Mouse (Mus musculus) brain, embryonic 14.5 days (tissue): Measurements from ENCODE around the gene Steap4.

Experiments used
- CTCF ChIP-seq: fragments of 200-500 bp; IDR thresholded peaks from 2 replicates; pipeline ENCODE4 v1.5.1; 2012; ENCODE audit warnings: inconsistent platforms, mild to moderate bottlenecking, moderate library complexity, borderline replicate concordance; ENCODE audit not compliant: insufficient read depth, insufficient read length; ENCODE audit errors: extremely low read depth
- POLR2A ChIP-seq: fragments of 200-500 bp; IDR thresholded peaks from 2 replicates; pipeline ENCODE4 v1.6.1; 2012; ENCODE audit warnings: mild to moderate bottlenecking, inconsistent platforms, borderline replicate concordance; ENCODE audit not compliant: poor library complexity, insufficient read depth, insufficient read length, severe bottlenecking; ENCODE audit errors: extremely low read depth

GRCm38 (mm10) chr5:7954838-7955237 is 5.4 kb upstream of the Steap4 start:
- TF ChIP-seq CTCF (no peak), POLR2A (no peak)
